Mouse (Mus musculus): Measurements from ENCODE around the gene Prss36.

GRCm38 (mm10) chr7:127980606-127981005, 34.1 kb upstream of the Prss36 start:
- TF ChIP-seq POLR2A (IDR thresholded peaks at IDR 0.05; ENCODE audit: control insufficient read depth, low read depth, low read length) (no peak), CTCF (IDR thresholded peaks at IDR 0.05; ENCODE audit: control insufficient read depth, insufficient read depth, insufficient replicate concordance, low read depth, low read length) (no peak)
